Mouse (Mus musculus): ENCODE measurements around the gene Cpd. TPM values are rescaled to one million over a fixed set of nuclear protein-coding genes. Genes with fewer than 3 reads are reported as not detected.

Gene Cpd
- polyA plus RNA-seq, 1 experiment from 2014 or later = 14.8 TPM

GRCm38 (mm10) chr11:76847354-76847753 lies 536 bp upstream of the Cpd start:
- Histone ChIP-seq H3K4me2 (peak overlapping the region; percentile 99), H3K4me3 (replicated peaks) (peak overlapping the region; percentile 95), H3K4me1 (replicated peaks) (peaks cover 23% of the 10 kb centered on the region), H3K27me3 (no peaks in the 10 kb centered on the region), H3K9ac (replicated peaks) (0 out of 2 replicates have a peak overlapping the region, but pooled peaks have one; percentile 92), H3K9me3 (no peaks in the 10 kb centered on the region), H3K36me3 (no peaks in the 10 kb centered on the region), H3K27ac (no peak overlapping the region)
- WGBS = 24% methylated on average over 8 of the region's 8 CpGs
- ATAC-seq (ENCODE audit: insufficient number of reproducible peaks, insufficient read depth, low FRiP score, low TSS enrichment, low read depth) = no peak

GRCm38 (mm10) chr11:76846011-76846877 lies 574 bp downstream of the Cpd start:
- ATAC-seq (ENCODE audit: insufficient number of reproducible peaks, insufficient read depth, low FRiP score, low TSS enrichment, low read depth) = peak; percentile 81
- Histone ChIP-seq H3K27me3 (no peaks in the 10 kb centered on the region), H3K36me3 (no peaks in the 10 kb centered on the region), H3K9ac (replicated peaks) (peak overlapping the region; percentile 92), H3K4me3 (replicated peaks) (peak overlapping the region; percentile 95), H3K9me3 (no peaks in the 10 kb centered on the region), H3K27ac (peak overlapping the region; percentile 90), H3K4me2 (peak overlapping the region; percentile 99), H3K4me1 (replicated peaks) (peaks cover 26% of the 10 kb centered on the region)
- WGBS = under 1% methylated on average over 90 of the region's 90 CpGs

GRCm38 (mm10) chr11:76845275-76845980 lies 1.4 kb downstream of the Cpd start:
- ATAC-seq (ENCODE audit: insufficient number of reproducible peaks, insufficient read depth, low FRiP score, low TSS enrichment, low read depth) = no peak
- H3K9ac ChIP-seq (replicated peaks) = peak overlapping the region; percentile 92
- H3K36me3 ChIP-seq = no peaks in the 10 kb centered on the region
- WGBS = 41% methylated on average over 15 of the region's 15 CpGs
- peak overlapping the region; percentile 95 for H3K4me3 ChIP-seq (replicated peaks)
- peaks cover 26% of the 10 kb centered on the region for H3K4me1 ChIP-seq (replicated peaks)
- H3K27me3 ChIP-seq = no peaks in the 10 kb centered on the region
- H3K4me2 ChIP-seq = peak overlapping the region; percentile 99
- no peaks in the 10 kb centered on the region for H3K9me3 ChIP-seq
- H3K27ac ChIP-seq = no peak overlapping the region

GRCm38 (mm10) chr11:76838573-76838972 lies 8.2 kb downstream of the Cpd start:
- no peak for ATAC-seq (ENCODE audit: insufficient number of reproducible peaks, insufficient read depth, low FRiP score, low TSS enrichment, low read depth)
- Histone ChIP-seq H3K27me3 (no peaks in the 10 kb centered on the region), H3K27ac (no peak overlapping the region), H3K9me3 (no peaks in the 10 kb centered on the region), H3K36me3 (peaks cover 17% of the 10 kb centered on the region; the same call in 1 of the 2 replicates), H3K9ac (replicated peaks) (no peak overlapping the region), H3K4me1 (replicated peaks) (peaks cover 3% of the 10 kb centered on the region; the same call in 1 of the 2 replicates), H3K4me3 (replicated peaks) (no peak overlapping the region), H3K4me2 (no peak overlapping the region)
- 91% methylated on average over 4 of the region's 4 CpGs for WGBS

GRCm38 (mm10) chr11:76836317-76836716 lies 10.5 kb downstream of the Cpd start:
- 87% methylated on average over 6 of the region's 6 CpGs for WGBS
- H3K9ac ChIP-seq (replicated peaks) = no peak overlapping the region
- no peak overlapping the region for H3K4me2 ChIP-seq
- H3K9me3 ChIP-seq = no peaks in the 10 kb centered on the region
- no peak for ATAC-seq (ENCODE audit: insufficient number of reproducible peaks, insufficient read depth, low FRiP score, low TSS enrichment, low read depth)
- H3K4me1 ChIP-seq (replicated peaks) = no peaks in the 10 kb centered on the region
- no peak overlapping the region for H3K4me3 ChIP-seq (replicated peaks)
- H3K27ac ChIP-seq = no peak overlapping the region
- peaks cover 17% of the 10 kb centered on the region; the same call in 1 of the 2 replicates for H3K36me3 ChIP-seq
- no peaks in the 10 kb centered on the region for H3K27me3 ChIP-seq

GRCm38 (mm10) chr11:76835868-76836267 lies 10.9 kb downstream of the Cpd start:
- Histone ChIP-seq H3K27ac (no peak overlapping the region), H3K4me1 (replicated peaks) (no peaks in the 10 kb centered on the region)
- ATAC-seq (ENCODE audit: insufficient number of reproducible peaks, insufficient read depth, low FRiP score, low TSS enrichment, low read depth) = no peak

GRCm38 (mm10) chr11:76834665-76835064 lies 12.2 kb downstream of the Cpd start:
- H3K4me2 ChIP-seq = no peak overlapping the region
- no peaks in the 10 kb centered on the region for H3K4me1 ChIP-seq (replicated peaks)
- no peak overlapping the region for H3K27ac ChIP-seq
- H3K27me3 ChIP-seq = no peaks in the 10 kb centered on the region
- WGBS = 88% methylated on average over 1 of the region's 1 CpGs
- no peaks in the 10 kb centered on the region for H3K9me3 ChIP-seq
- H3K36me3 ChIP-seq = peaks cover 10% of the 10 kb centered on the region; the same call in 1 of the 2 replicates
- no peak for ATAC-seq (ENCODE audit: insufficient number of reproducible peaks, insufficient read depth, low FRiP score, low TSS enrichment, low read depth)
- H3K4me3 ChIP-seq (replicated peaks) = no peak overlapping the region
- H3K9ac ChIP-seq (replicated peaks) = no peak overlapping the region

More at GRCm38 (mm10) chr11:76835868-76836267, 10.9 kb downstream of the Cpd start:
- Histone ChIP-seq H3K4me2 (no peak overlapping the region), H3K9ac (replicated peaks) (no peak overlapping the region), H3K4me3 (replicated peaks) (no peak overlapping the region), H3K9me3 (no peaks in the 10 kb centered on the region), H3K36me3 (peaks cover 17% of the 10 kb centered on the region; the same call in 1 of the 2 replicates), H3K27me3 (no peaks in the 10 kb centered on the region)
- WGBS = 87% methylated on average over 5 of the region's 5 CpGs

GRCm38 (mm10) chr11:76824885-76825265 lies 21.9 kb downstream of the Cpd start:
- H3K27ac ChIP-seq = no peak overlapping the region
- H3K9me3 ChIP-seq = no peaks in the 10 kb centered on the region
- no peaks in the 10 kb centered on the region for H3K36me3 ChIP-seq
- no peaks in the 10 kb centered on the region for H3K27me3 ChIP-seq
- peaks cover 20% of the 10 kb centered on the region for H3K4me1 ChIP-seq (replicated peaks)
- WGBS = 85% methylated on average over 9 of the region's 9 CpGs
- H3K4me2 ChIP-seq = no peak overlapping the region
- no peak for ATAC-seq (ENCODE audit: insufficient number of reproducible peaks, insufficient read depth, low FRiP score, low TSS enrichment, low read depth)
- no peak overlapping the region for H3K4me3 ChIP-seq (replicated peaks)
- H3K9ac ChIP-seq (replicated peaks) = no peak overlapping the region

GRCm38 (mm10) chr11:76824238-76824884 lies 22.5 kb downstream of the Cpd start:
- Histone ChIP-seq H3K4me2 (no peak overlapping the region), H3K4me1 (replicated peaks) (peaks cover 24% of the 10 kb centered on the region), H3K9ac (replicated peaks) (no peak overlapping the region), H3K9me3 (no peaks in the 10 kb centered on the region), H3K4me3 (replicated peaks) (no peak overlapping the region), H3K36me3 (no peaks in the 10 kb centered on the region), H3K27ac (no peak overlapping the region), H3K27me3 (no peaks in the 10 kb centered on the region)
- ATAC-seq (ENCODE audit: insufficient number of reproducible peaks, insufficient read depth, low FRiP score, low TSS enrichment, low read depth) = no peak
- WGBS = 85% methylated on average over 7 of the region's 7 CpGs

GRCm38 (mm10) chr11:76823641-76824040 lies 23.2 kb downstream of the Cpd start:
- H3K9ac ChIP-seq (replicated peaks) = no peak overlapping the region
- no peaks in the 10 kb centered on the region for H3K36me3 ChIP-seq
- no peak overlapping the region for H3K4me2 ChIP-seq
- no peak overlapping the region for H3K27ac ChIP-seq
- peaks cover 24% of the 10 kb centered on the region for H3K4me1 ChIP-seq (replicated peaks)
- H3K27me3 ChIP-seq = no peaks in the 10 kb centered on the region
- no peaks in the 10 kb centered on the region for H3K9me3 ChIP-seq
- WGBS = 95% methylated on average over 3 of the region's 3 CpGs
- no peak overlapping the region for H3K4me3 ChIP-seq (replicated peaks)
- no peak for ATAC-seq (ENCODE audit: insufficient number of reproducible peaks, insufficient read depth, low FRiP score, low TSS enrichment, low read depth)

- no peaks in the 10 kb centered on the region for H3K36me3 ChIP-seq
- WGBS = 84% methylated on average over 3 of the region's 3 CpGs
- peaks cover 12% of the 10 kb centered on the region for H3K4me1 ChIP-seq (replicated peaks)
- H3K9me3 ChIP-seq = no peaks in the 10 kb centered on the region
- no peak overlapping the region for H3K9ac ChIP-seq (replicated peaks)
- H3K27ac ChIP-seq = no peak overlapping the region
- H3K4me3 ChIP-seq (replicated peaks) = no peak overlapping the region
- no peaks in the 10 kb centered on the region for H3K27me3 ChIP-seq
- no peak for ATAC-seq (ENCODE audit: insufficient number of reproducible peaks, insufficient read depth, low FRiP score, low TSS enrichment, low read depth)
- no peak overlapping the region for H3K4me2 ChIP-seq
Observed at GRCm38 (mm10) chr11:76821353-76821752, 25.5 kb downstream of the Cpd start.
